Mouse (Mus musculus) hindbrain, embryonic 11.5 days (tissue): ENCODE measurements around the gene Zcchc17. TPM values are rescaled to one million over a fixed set of nuclear protein-coding genes. Genes with fewer than 3 reads are reported as not detected.

Experiments
- ATAC-seq: fragments of 200-750 bp; cut with Nextera tagmentation; 2 replicates; pipeline ENCODE4 v1.8.0; 2017; ENCODE audit warnings: mild to moderate bottlenecking, moderate TSS enrichment, moderate library complexity; ENCODE audit not compliant: low FRiP score
- DNase-seq: peaks from one replicate; pipeline ENCODE4 v3.0.0-alpha.2; 2015; ENCODE audit warnings: low spot score
- H3K27ac ChIP-seq: fragments of 300-500 bp; sonication (generic); 2 replicates; pipeline ENCODE4 v1.5.1; 2014; ENCODE audit warnings: mild to moderate bottlenecking, low read depth, low read length
- H3K27me3 ChIP-seq: fragments of 300-500 bp; sonication (generic); 2 replicates; pipeline ENCODE4 v1.6.1; 2014; ENCODE audit warnings: mild to moderate bottlenecking, low read length, moderate library complexity, mixed read lengths; ENCODE audit not compliant: control insufficient read depth, insufficient read depth
- H3K36me3 ChIP-seq: fragments of 300-500 bp; sonication (generic); 2 replicates; pipeline ENCODE4 v1.6.1; 2014; ENCODE audit warnings: mild to moderate bottlenecking, low read length, moderate library complexity, mixed read lengths; ENCODE audit not compliant: control insufficient read depth, insufficient read depth
- H3K4me1 ChIP-seq: fragments of 300-500 bp; sonication (generic); replicated peaks from 2 replicates; pipeline ENCODE4 v1.6.1; 2014; ENCODE audit warnings: low read length, mixed read lengths; ENCODE audit not compliant: control insufficient read depth, insufficient read depth
- H3K4me2 ChIP-seq: fragments of 300-500 bp; sonication (generic); replicated peaks from 2 replicates; pipeline ENCODE4 v1.6.1; 2014; ENCODE audit warnings: mild to moderate bottlenecking, low read depth, low read length
- H3K4me3 ChIP-seq: fragments of 300-500 bp; sonication (generic); 2 replicates; pipeline ENCODE4 v1.5.1; 2014; ENCODE audit warnings: low read depth, low read length
- H3K9ac ChIP-seq: fragments of 300-500 bp; sonication (generic); 2 replicates; pipeline ENCODE4 v1.6.1; 2014; ENCODE audit warnings: low read depth, low read length
- H3K9me3 ChIP-seq: fragments of 300-500 bp; sonication (generic); 2 replicates; pipeline ENCODE4 v1.6.1; 2016; ENCODE audit warnings: low read length; ENCODE audit not compliant: control insufficient read depth
- WGBS: fragments of 180-500 bp; shearing (Covaris S2); extraction: QIAGEN DNeasy Blood & Tissue Kit; methylation state at CpG from one replicate; pipeline ENCODE4 v1.1.7; 2014; 5-methylcytosine and 5-hydroxymethylcytosine counted together
- polyA plus RNA-seq: library from polyadenylated mRNA; unstranded; fragments of >200 nt; fragmentation: Nextera tagmentation; extraction: Ambion mirVana; gene quantifications from 2 replicates; pipeline ENCODE4 v1.2.1, GENCODE M21; 2014

The Zcchc17 gene
- polyA plus RNA-seq, 1 experiment from 2014 or later: 85.1 TPM

- peak overlapping the region; percentile 78 for H3K9ac ChIP-seq
- peak overlapping the region; percentile 75 for H3K4me3 ChIP-seq
- H3K4me1 ChIP-seq: peaks cover 3% of the 10 kb centered on the region; the same call in 1 of the 2 replicates
- no peak for ATAC-seq
- 0 out of 2 replicates have a peak overlapping the region, but pooled peaks have one; percentile 8 for H3K27ac ChIP-seq
- H3K27me3 ChIP-seq: no peaks in the 10 kb centered on the region
- no peak for DNase-seq
- peak overlapping the region; percentile 48 for H3K4me2 ChIP-seq
- peaks cover 7% of the 10 kb centered on the region; the same call in 1 of the 2 replicates for H3K36me3 ChIP-seq
- 0% methylated on average over 15 of the region's 19 CpGs for WGBS
- H3K9me3 ChIP-seq: no peaks in the 10 kb centered on the region
Observed at GRCm38 (mm10) chr4:130360238-130360590, 471 bp upstream of the Zcchc17 start.

GRCm38 (mm10) chr4:130357946-130358345 lies 1.8 kb downstream of the Zcchc17 start:
- Histone ChIP-seq H3K27me3 (no peaks in the 10 kb centered on the region), H3K36me3 (no peaks in the 10 kb centered on the region), H3K4me2 (no peak overlapping the region), H3K9ac (no peak overlapping the region), H3K27ac (no peak overlapping the region), H3K4me1 (peaks cover 3% of the 10 kb centered on the region; the same call in 1 of the 2 replicates), H3K4me3 (no peak overlapping the region), H3K9me3 (no peaks in the 10 kb centered on the region)
- DNase-seq (no peak), ATAC-seq (no peak)

GRCm38 (mm10) chr4:130352588-130352987 lies 7.2 kb downstream of the Zcchc17 start:
- Histone ChIP-seq H3K4me3 (no peak overlapping the region), H3K27me3 (no peaks in the 10 kb centered on the region), H3K36me3 (peaks cover 6% of the 10 kb centered on the region), H3K9me3 (no peaks in the 10 kb centered on the region), H3K27ac (no peak overlapping the region), H3K9ac (no peak overlapping the region), H3K4me1 (no peaks in the 10 kb centered on the region), H3K4me2 (no peak overlapping the region)
- WGBS: 88% methylated on average over 7 of the region's 7 CpGs
- DNase-seq (no peak), ATAC-seq (no peak)

GRCm38 (mm10) chr4:130350690-130351422 lies 8.9 kb downstream of the Zcchc17 start:
- Histone ChIP-seq H3K9ac (no peak overlapping the region), H3K36me3 (peaks cover 6% of the 10 kb centered on the region), H3K27ac (no peak overlapping the region), H3K4me1 (no peaks in the 10 kb centered on the region), H3K4me2 (no peak overlapping the region), H3K4me3 (no peak overlapping the region), H3K27me3 (no peaks in the 10 kb centered on the region), H3K9me3 (no peaks in the 10 kb centered on the region)
- 89% methylated on average over 16 of the region's 16 CpGs for WGBS
- ATAC-seq (no peak), DNase-seq (no peak)

GRCm38 (mm10) chr4:130349666-130350065 lies 10.1 kb downstream of the Zcchc17 start:
- ATAC-seq (no peak), DNase-seq (peak; percentile 7)
- no peaks in the 10 kb centered on the region for H3K9me3 ChIP-seq
- peaks cover 6% of the 10 kb centered on the region for H3K36me3 ChIP-seq
- H3K4me2 ChIP-seq: no peak overlapping the region
- H3K9ac ChIP-seq: no peak overlapping the region
- H3K27me3 ChIP-seq: no peaks in the 10 kb centered on the region
- WGBS: 92% methylated on average over 6 of the region's 6 CpGs
- no peak overlapping the region for H3K4me3 ChIP-seq
- H3K27ac ChIP-seq: no peak overlapping the region
- H3K4me1 ChIP-seq: no peaks in the 10 kb centered on the region

GRCm38 (mm10) chr4:130341691-130342090 lies 18.1 kb downstream of the Zcchc17 start:
- H3K27ac ChIP-seq: no peak overlapping the region
- H3K4me2 ChIP-seq: no peak overlapping the region
- ATAC-seq: no peak
- H3K36me3 ChIP-seq: no peaks in the 10 kb centered on the region
- DNase-seq: peak; percentile 77
- no peaks in the 10 kb centered on the region for H3K27me3 ChIP-seq
- H3K4me1 ChIP-seq: no peaks in the 10 kb centered on the region
- 32% methylated on average over 4 of the region's 4 CpGs for WGBS
- no peak overlapping the region for H3K4me3 ChIP-seq
- H3K9ac ChIP-seq: no peak overlapping the region
- no peaks in the 10 kb centered on the region for H3K9me3 ChIP-seq

GRCm38 (mm10) chr4:130335867-130336266 lies 23.9 kb downstream of the Zcchc17 start:
- no peak overlapping the region for H3K4me3 ChIP-seq
- DNase-seq (no peak), ATAC-seq (no peak)
- H3K4me2 ChIP-seq: no peak overlapping the region
- no peaks in the 10 kb centered on the region for H3K9me3 ChIP-seq
- H3K27ac ChIP-seq: no peak overlapping the region
- H3K4me1 ChIP-seq: no peaks in the 10 kb centered on the region
- H3K9ac ChIP-seq: no peak overlapping the region
- 96% methylated on average over 5 of the region's 5 CpGs for WGBS
- H3K27me3 ChIP-seq: no peaks in the 10 kb centered on the region
- 0 out of 2 replicates have a peak, but pooled peaks cover 2% of the 10 kb centered on the region for H3K36me3 ChIP-seq

GRCm38 (mm10) chr4:130327366-130327765 lies 32.4 kb downstream of the Zcchc17 start:
- no peaks in the 10 kb centered on the region for H3K9me3 ChIP-seq
- DNase-seq (no peak), ATAC-seq (no peak)
- no peaks in the 10 kb centered on the region for H3K4me1 ChIP-seq
- 85% methylated on average over 9 of the region's 9 CpGs for WGBS
- H3K9ac ChIP-seq: no peak overlapping the region
- H3K27me3 ChIP-seq: no peaks in the 10 kb centered on the region
- H3K27ac ChIP-seq: no peak overlapping the region
- no peak overlapping the region for H3K4me3 ChIP-seq
- H3K36me3 ChIP-seq: peaks cover 5% of the 10 kb centered on the region
- H3K4me2 ChIP-seq: no peak overlapping the region

GRCm38 (mm10) chr4:130325446-130325845 lies 34.3 kb downstream of the Zcchc17 start:
- no peak for DNase-seq
- Histone ChIP-seq H3K9ac (no peak overlapping the region), H3K27ac (no peak overlapping the region), H3K4me2 (no peak overlapping the region), H3K4me3 (no peak overlapping the region), H3K4me1 (no peaks in the 10 kb centered on the region), H3K36me3 (peaks cover 5% of the 10 kb centered on the region), H3K27me3 (no peaks in the 10 kb centered on the region), H3K9me3 (no peaks in the 10 kb centered on the region)
- WGBS: 90% methylated on average over 2 of the region's 2 CpGs
- ATAC-seq: no peak
